Mouse (Mus musculus) cerebral cortex, adult 2 months (tissue): ENCODE data around the gene Olfr1513.

Source experiments
- WGBS: fragments of 180-500 bp; shearing (Covaris S2); methylation state at CpG from one replicate; pipeline ENCODE4 v1.1.7; 2018; 5-methylcytosine and 5-hydroxymethylcytosine counted together

Gene Olfr1513

DNA sequence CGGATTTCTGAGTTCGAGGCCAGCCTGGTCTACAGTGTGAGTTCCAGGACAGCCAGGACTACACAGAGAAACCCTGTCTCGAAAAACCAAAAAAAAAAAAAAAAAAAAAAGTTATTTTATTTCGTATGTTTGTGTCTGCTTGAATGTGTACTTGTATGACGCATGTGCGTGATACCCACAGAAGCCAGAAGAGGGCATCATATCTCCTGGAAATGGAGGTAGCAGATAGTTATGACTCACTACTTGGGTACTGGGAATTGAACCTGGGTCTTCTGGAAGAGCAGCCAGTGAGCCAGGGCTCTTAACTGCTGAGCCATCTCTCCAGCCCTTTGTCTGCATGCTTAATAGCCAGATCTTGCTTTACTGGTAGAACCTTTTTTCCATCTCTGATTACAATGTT, 45.9 kb downstream of the Olfr1513 start:
- 91% methylated on average over 6 of the region's 6 CpGs for WGBS

DNA sequence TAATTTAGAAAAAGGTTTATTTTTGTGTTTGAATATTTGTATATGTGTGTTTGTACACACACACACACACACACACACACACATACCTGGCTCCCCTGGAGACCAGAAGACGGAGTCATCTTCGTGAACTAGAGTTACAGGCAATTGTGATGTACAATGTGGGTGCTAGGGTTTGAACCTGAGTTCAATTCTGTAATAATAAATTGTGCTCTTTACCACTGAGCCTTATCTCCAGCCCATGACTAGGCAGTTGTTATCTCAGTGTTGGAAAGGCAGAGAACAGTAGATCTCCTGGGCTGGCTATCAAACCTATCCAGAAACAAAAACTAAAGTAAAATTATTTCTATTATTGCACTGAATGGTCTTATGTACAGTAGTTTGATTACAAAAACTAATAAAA, 50.1 kb downstream of the Olfr1513 start:
- WGBS = 98% methylated on average over 2 of the region's 2 CpGs

DNA sequence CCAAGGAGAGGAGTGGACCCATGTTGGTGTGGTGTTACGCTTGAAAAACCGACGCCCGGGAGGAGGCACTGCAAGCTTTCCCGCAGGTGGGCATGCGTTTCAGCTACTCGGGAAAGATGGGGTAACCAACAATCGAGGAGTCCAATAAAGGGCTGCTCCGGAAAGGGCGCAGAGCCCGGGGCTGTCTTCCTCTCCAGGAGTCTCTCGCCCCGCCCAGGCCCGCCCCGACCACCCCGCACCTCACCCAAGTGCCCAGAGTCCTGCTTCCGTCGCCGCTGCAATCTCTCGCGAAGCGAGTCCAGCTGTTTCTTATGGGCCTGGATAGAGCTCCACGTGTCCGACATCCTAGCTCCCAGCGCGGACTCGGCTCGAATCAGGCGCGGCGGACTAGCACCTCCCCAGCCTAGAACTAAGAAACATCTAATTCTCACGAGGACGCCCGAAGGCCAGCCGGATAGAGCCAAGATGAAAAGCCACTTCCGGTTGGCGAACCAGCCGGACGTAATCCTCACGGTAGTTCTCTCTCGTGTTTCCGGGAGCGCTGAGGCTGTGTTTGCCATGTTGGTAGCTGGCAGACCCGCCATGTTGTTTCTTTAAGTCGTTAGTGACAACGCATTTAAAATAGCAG, 51.5 kb downstream of the Olfr1513 start, which contains the start of gene Mettl3:
TSS of gene Mettl3 (minus strand) at position 485 of the 628 bp plus-strand sequence.
- under 1% methylated on average over 46 of the region's 46 CpGs for WGBS

DNA sequence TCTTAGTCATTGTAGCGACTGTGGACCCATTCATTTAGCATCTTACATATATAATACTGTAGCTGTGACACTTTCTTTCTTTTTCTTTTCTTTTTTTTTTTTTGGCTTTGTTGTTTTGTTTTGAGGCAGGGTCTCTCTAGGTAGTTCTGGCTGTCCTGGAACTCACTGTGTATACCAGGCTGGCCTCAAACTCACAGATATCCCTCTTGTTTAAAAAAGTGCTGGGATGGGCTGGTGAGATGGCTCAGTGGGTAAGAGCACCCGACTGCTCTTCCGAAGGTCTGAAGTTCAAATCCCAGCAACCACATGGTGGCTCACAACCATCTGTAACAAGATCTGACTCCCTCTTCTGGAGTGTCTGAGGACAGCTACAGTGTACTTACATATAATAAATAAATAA, 52.7 kb downstream of the Olfr1513 start:
- WGBS = 77% methylated on average over 3 of the region's 3 CpGs
